Mouse (Mus musculus): ENCODE data around the gene Slco1c1.
"Not testable (repeated sequence)": the region's sequence is repeated elsewhere in the genome, so short reads cannot be mapped to it uniquely, and the experiment has no call there.

Slco1c1 gene

DNA sequence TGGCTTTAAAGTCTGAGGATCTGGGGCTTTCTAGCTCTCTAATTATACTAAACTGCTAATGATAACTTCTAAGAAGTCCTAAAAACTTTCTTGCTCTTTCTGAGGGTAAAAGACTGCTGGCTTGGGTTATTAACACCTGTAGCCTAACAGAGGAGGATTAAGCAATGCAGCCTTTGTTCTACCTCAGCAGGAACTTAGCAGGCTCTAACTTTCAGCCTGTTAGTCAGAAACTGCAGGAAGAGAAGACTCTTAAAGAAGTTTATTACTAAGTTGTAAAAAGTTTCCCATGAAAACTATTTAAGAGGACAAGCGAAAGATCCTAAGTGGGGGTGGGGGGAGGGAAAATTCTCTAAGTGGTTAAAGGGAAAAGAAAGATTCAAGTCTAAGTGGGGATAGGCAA, 65.8 kb downstream of the Slco1c1 start:
- DNase-seq (ENCODE audit: low spot score): no peak

DNA sequence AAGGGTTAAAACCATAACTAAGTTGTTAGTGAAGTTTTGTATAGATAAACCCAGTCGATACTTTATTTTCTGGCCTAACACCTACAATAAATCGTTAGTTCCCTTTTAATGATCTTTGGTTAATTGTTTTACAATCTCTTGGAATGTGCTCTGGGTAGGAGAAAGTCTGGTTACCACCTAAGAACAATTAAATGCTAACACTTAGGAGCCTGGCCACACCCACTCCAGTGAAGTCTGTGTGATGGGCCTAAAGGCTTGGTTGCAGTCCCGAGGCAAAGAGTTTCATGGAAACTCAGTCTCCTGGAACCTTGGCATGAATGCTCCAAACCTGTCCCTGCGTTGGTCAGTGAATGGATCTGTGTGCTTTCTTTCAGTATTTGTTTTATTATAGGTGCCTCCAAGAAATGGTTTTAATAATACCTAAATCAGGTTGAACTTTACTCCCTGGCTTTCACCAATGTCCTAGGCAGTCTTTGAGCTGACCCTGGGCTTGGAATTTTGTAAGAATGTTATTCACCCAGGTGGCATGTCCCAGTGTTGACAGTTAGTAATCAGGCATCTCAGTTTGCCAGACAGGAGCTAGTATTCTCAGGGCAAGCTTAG, 66.5 kb downstream of the Slco1c1 start:
- not testable (repeated sequence) for DNase-seq (ENCODE audit: low spot score)

DNA sequence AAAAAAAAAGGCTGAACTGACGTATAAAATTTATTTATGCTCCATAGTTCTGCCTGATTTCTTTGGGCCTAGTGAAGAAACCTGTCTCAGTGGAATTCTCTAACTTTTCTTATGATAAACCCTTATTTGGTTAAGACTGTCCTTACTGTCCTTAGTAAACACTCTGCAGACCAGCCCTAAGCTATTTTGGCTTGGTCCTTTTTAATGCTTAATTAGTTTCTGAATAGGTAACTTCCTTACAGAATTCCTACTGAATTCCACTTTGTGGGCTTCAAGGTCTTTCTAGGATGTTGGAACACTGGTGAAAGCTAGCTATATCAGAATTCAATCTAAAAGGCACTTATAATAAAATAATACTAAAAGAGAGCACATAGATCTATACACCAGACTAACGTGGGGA, 71.9 kb downstream of the Slco1c1 start:
- no peak for DNase-seq (ENCODE audit: low spot score)

DNA sequence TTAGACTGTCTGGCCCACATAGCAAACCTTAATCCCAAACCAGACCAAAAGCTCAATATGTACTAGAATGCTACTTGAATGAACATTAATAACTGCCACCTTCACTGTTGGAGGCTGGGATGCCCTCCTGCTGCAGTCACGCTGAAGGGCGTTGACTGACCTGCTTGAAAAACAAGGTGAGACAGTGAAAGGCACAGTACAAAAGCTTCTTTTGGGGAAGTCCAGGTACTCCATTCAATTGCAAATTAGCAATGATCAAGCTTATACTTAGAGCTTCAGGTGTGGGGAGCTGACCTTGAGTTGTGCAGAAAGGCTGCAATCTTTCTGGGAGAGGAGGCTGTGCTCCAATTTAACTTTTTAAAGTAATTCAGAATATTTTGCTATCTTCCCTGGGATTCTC, 72.9 kb downstream of the Slco1c1 start:
- no peak for DNase-seq (ENCODE audit: low spot score)

DNA sequence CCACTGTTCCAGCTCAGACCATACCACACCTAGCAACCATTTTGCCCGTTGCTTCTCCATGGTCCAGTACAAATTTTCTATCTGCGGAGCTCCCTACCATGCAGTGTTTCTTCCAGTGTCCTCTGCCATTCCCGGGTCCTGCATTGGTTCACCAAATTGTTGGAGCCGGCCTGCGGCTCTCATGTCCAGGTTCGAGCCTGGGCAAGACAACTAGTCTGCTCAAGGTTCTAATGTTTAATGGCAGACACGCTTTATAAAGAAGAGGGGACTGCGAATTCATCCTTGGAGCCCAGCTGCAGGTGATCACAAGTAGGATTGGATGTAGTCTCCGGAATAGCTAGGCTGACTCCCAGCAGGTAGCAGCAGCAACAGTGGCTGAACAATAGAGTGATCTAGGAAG, 76.8 kb downstream of the Slco1c1 start:
- no peak for DNase-seq (ENCODE audit: low spot score)

DNA sequence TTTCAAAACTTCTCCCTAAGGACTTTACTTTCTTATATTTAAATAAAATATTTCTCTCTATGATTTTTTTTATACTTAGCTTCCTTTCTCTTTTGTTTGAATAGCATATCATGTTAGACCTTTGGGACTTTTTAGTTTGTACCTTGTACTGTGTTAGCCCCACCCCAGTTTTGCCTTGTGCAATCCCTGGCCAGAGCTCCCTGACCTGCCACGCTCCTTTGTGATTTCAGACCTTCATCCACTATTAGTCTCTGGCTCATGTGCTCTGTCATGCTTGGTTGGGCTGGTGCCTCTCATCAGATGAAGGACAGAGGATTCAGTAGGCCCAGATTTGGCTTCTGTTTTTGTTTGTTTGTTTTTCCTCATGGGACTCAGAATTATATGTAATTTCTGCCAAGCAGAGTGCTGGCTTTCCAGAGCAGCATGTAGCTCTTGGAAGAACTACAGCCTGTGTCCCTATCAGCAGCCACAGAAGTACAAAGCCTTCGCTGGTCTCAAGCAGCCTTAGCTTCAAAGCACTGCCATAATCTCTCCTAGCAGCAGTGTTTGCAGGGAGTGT, 86.6 kb downstream of the Slco1c1 start:
- DNase-seq (ENCODE audit: low spot score): no peak

DNA sequence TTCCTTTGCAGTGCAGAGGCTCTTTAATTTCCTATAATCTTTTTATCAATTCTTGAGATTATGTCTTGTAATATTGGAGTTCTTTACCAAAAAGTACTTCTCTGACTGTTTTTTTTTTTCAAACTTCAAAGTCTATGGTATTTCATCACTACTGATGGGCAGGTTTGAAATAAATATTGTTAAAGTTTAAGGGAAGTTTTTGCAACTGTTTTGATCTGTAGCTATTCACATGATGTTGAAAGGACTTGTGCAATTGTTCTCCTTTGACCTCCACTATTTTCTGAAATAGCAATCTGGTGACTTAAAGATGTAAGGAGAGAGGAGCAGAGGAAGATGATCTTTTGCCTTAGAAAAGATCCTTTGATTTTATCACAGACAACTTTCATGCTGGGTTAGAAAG, 89.8 kb downstream of the Slco1c1 start:
- DNase-seq (ENCODE audit: low spot score): no peak

DNA sequence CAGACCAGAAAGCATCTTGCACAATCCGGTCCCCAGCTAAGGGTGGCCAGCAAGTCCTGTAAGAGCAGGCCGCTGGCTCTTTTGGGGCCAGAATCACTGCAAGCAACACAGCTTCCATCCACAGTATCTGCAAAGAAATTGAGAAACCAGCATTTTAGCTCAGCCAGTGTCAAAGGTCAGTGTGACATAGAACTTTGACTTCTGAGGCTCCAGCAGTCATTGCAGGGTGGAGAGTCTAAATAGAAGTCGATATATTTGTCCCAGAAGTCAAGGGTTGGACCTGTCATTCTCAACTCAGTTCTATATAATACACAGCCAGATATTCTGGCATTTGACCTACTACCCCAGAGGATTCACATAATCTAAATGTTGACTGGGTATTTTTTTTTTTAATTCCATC, 91.2 kb downstream of the Slco1c1 start:
- DNase-seq (ENCODE audit: low spot score): no peak

All from testis, postnatal 14 days (tissue).